Mouse (Mus musculus) left cerebral cortex, postnatal 36 days (tissue): ENCODE measurements around the gene Prkd1. TPM values are rescaled to one million over a fixed set of nuclear protein-coding genes. Genes with fewer than 3 reads are reported as not detected.
A peak's percentile ranks its signal among the peaks of the same experiment; 100 is the strongest.

Source experiments
- DNase-seq, 2 experiments: peaks; one replicate each; pipeline ENCODE4 v3.0.0; 2021 to 2022; ENCODE audit warnings: low spot score in 2 of 2, mixed read lengths in 1 of 2
- intact Hi-C: fragments of 180-260 bp; cut with DNase I; formaldehyde crosslinking; loops from one replicate; pipeline ENCODE4 v1.15.1; 2025
- total RNA-seq, 2 experiments: library from RNA; stranded (reverse); gene quantifications; 2 replicates each; pipeline ENCODE4 v1.2.3; 2021

Prkd1 gene
- total RNA-seq, 2 experiments from 2014 or later = 8.0 to 8.7 TPM

DNA sequence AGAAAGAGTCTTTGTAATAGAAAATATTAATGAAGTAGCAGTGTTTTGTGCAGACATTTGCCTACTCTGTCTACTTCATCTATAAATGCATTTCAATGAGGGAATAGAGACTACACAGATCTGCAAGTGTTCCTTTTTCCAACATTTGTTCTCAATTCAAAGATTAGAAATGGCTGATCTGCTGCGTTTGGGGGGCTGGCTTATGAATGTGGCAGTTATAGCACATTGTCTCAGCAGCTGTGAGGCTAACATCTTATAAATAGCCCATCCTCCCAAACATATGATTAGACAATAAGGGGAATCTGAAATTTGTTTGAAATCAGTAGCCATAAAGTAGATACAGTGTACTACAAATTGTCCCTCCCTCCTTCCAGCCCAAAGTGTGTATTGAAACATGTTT lies 83.7 kb downstream of the Prkd1 start:
- DNase-seq = no peak
- intact Hi-C loops = no loop called here

DNA sequence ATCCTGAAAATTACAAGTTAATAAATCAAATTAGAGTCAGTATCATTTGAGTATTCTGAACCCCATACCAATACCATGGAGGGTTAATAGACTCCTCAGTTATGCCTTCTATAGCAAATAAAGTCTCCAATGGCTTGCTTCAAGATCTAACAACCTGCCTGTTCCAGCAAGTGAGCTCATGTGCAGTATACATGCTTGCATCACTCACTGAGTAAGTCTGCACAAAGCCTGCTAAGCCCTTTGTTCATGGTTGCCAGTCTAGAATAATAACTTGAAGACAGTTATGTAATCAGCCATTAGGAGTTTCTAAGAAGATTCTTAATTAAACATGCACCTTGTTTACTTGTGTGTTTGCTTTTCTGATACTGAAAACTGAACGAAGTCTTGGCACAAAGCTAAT lies 88.4 kb downstream of the Prkd1 start:
- intact Hi-C loops = no loop called here
- no peak for DNase-seq

DNA sequence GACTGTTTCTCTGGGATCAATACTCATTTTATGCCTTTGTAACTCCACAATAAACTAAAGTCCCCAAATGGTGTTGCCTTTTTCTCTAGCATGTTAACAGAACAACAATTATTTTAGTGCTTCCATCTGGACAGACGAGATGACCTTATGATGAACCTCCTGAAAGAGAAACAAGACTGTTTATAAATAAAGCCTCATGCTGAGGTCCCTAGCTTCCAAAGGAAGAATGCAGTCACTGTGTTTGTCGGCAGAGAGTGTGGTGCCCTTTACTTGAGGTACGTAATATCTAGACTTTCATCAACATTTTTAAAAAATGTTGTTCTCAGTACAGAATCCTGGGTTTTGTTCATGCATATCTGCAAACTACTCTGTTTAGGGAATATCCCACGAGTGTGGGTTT lies 90.7 kb downstream of the Prkd1 start:
- intact Hi-C loops = no loop called here
- DNase-seq = no peak

DNA sequence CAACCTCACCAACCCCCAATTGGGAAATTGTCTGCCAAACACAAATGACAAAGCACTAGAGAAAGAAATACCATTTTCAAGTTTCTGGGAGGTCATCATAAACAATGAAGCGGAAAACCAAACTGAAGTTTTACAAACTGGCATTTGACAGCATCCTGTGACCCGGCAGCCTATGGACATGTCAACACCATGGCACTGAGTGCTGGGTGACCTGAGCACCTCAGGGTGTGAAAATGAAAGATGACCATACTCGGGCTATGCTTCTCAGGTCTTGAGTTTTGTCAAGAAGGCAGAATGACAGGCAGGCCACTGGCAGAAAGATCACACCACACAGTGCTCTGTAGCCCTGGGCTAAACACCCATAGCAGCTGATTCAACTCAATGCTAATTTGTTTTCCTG lies 94.7 kb downstream of the Prkd1 start:
- intact Hi-C loops = no loop called here
- no peak for DNase-seq

DNA sequence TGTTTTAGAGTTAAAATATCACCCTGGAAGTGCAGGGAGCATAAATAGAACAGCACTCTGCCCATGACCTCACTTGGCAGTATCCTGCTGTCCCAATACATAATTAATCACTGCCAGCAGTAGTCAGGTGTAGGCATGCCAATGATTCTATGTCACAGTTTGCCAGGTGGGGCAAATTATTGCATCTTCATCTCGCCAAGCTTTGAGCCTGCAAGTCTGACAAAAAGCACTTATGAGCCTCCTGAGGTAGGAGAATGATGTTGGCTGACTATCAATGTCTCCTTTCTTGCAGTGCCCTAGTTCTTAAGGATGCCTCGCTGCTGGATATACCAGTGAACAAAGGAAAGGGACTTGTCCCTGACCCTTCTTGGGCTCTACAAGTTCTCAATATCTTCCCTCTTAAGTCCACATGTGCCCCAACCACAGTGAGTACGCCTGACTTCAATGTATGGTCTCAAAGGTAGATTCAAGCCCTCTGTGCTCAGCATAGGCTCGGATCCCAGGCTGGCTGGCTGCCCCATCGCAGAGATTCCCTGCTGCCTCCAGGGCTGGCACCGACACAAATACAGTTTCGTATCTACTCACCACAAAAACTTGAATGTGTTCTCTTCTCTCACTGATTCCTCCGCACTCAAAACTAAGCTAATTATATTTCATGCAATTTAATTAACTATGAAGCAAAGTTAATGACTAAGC lies 98.9 kb downstream of the Prkd1 start:
- DNase-seq = peak; percentile 68
- intact Hi-C loops = no loop called here

DNA sequence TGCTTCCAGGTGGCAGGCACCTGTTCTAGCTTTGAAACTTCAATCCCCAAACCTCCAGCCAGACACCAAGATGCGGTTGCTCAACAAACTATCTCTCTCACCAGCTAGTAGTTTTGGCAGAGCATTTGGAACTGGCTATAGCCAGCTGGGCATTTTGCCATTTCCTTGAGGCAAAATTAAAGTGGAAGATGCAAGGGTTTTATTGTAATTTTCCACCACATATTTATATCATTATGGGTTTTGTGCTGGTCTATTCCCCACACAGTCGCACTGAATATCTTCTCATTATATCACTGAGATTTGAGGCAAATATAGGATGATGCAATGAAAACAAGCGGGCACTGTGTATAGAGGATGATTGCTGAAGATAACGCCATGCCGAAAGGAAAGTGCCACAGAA lies 102.5 kb downstream of the Prkd1 start:
- intact Hi-C loops = no loop called here
- DNase-seq = no peak

DNA sequence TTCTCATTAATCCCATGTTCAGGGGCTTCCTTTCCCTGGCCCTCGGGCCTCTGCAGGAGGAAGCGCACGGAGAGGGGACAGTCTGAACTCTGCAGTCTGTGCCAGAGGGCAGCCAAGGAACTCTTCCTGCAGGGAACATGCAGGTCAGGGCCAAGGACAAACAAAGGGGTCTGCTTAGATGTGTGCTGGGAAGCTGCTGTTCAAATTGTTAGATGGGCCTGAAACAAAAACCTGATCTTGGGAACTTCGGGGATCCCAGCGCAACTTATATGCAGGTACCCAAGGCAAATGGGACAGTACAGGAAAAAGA lies 103.3 kb downstream of the Prkd1 start:
- no peak for DNase-seq
- intact Hi-C loops = no loop called here

DNA sequence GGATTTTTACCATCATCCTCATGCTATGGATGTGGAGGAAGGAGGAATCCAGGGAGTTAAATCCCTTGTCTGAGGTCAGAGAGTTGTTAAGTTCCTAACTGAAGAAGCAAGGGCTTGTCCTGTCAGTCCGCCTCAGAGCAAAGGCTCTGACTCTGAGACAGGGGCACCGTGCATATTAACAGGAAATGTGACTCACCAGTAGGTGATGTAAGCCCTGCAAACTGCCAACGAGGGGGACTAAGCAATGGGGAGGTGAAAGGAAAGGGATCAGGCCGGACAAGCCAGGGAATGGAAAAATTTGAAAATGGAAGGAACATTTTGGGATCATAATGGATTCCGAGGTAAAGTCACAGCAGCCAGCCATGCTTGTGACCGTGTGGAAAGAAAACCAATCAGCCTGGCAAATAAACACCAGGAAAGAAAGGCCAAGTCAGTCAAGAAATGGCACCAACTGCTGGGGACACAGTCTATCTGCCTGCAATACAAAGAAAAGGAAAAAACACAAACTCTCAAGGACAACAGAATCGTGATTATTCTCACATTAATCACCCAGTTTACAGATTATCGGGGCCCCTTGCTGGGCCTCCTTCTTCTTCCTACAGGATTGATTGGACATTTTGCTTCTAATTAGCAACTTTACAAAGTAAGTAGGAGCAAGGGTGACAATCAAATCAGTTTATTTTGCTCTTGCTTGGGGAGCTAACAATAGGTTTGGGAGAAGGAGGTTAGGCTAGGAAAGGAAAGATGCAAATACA lies 103.9 kb downstream of the Prkd1 start:
- intact Hi-C loops = no loop called here
- DNase-seq = no peak

DNA sequence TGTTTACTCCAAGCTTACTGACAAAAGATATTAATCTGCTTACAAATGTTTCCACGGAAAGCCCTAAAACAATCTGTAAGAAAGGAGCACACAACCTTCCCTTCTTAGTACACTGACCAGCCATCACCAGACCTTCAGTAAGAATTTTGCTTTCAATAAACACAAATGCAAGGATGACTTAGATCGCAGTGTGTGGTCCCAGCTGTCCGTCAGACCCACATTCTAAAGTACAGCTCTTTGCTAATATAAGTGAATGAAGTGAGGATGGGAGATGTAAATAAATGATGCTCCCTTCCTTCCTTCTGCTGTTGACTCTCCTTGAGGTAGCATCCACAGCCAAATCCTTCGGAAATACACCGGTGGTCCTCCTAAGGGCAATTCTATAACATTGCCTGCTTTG lies 108.1 kb downstream of the Prkd1 start:
- intact Hi-C loops = no loop called here
- no peak for DNase-seq

DNA sequence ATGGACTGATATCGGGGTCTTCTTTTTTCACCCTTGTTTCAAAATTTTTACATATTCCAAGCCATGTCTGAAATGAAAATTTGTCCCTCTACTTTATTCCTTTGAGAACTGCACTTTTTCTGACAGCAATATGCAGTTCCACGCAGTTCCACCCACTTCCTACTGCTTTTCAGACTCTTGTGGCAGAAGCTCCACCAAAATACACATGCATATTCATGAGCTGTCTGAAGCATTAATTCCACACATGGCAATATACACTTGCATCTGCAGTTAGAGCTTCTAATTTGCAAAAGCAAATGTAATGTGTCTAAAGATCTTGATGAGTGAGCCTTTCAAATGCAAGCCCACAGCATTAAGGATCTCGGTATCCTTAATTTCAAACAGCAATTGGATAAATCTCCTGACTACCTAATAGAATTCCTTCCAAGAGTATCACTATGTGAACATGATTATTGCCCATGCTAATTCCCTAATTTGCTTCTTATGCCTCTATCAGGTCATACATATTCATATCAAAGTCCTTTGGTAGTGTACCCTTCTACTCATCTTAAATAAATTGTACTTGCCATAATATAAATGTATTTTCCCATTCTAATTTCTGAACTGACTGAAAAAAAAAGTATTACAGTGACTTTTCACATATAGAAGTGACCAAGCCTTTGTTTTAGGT lies 110.5 kb downstream of the Prkd1 start:
- DNase-seq = peak in 1 of 2 experiments; percentile 40
- intact Hi-C loops = no loop called here

DNA sequence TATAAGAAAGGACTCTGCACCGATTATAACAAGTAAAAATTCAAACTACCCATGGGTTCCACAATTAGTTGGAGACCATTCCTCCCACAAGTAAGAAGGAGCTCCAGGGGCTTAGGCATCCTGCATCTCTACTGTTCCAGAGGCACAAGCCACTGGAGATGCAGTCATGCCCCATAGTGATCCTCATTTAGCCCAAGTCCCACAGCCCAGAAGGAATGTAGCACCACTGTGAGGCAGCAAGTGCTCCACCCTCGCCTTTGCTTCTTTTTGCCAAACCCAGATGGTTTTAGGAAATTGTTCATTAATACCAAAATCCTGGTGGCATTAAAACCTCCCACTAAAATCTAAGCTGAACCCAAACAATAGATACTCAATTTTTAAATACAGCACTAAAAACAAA lies 111.1 kb downstream of the Prkd1 start:
- peak; percentile 39 to 41 for DNase-seq
- intact Hi-C loops = no loop called here

DNA sequence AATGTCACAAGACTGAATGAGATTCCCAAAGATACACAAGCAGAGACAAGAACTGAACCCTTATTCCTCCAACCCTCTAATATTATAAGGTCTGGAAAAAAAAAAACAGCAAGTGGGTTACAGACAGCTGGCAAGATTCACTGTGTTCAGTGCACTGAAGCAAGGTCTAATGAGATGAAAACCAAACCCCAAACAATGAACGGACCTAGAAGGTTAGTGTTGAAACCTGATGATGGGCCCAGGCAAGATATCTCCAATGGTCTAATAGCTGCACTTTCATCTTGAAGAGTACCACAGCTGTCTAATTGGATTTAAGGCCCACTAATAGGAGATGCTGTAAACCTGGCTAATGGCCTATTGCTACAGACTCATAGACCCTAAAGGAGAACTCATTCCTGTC lies 111.9 kb downstream of the Prkd1 start:
- intact Hi-C loops = no loop called here

DNA sequence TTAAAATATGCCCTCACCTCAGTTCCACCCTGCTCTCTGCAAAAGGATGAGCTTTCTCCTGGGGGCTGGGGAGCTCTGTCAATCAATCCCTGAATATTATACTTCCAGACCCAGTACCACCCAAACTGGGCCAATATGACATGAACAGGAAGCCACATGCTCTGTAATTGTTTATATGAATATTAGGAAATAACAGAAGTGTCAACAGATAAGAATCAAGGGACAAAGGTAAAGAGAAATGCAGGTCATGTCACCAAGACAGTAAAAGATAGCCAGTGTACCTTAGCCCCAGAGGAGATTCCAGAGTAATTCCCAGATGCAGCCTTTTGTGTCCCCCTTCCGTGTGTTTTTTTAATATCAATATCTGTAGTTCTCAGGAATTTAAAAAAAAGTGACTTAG lies 120.3 kb downstream of the Prkd1 start:
- DNase-seq = no peak
- intact Hi-C loops = no loop called here

More for the DNA sequence above, 111.9 kb downstream of the Prkd1 start:
- no peak for DNase-seq

DNA sequence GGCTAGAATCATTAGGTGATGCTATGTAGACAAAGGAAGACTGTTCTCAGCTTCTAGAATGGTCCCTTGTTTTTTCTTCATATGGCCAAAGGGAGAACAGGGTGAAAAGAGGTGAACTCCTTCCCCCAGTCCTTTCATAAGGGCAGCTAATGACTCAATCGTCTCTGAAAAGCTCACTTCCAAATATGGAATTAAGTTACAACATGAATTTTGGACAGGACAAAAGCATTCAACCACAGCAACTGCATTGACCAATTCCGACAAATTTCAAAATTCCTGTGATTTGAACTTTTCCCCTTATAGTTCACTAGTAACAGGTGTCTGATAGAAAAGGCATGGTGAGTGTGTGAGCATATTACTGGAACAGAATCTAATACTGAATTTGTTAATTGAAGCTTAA lies 124.8 kb downstream of the Prkd1 start:
- intact Hi-C loops = no loop called here
- no peak for DNase-seq

DNA sequence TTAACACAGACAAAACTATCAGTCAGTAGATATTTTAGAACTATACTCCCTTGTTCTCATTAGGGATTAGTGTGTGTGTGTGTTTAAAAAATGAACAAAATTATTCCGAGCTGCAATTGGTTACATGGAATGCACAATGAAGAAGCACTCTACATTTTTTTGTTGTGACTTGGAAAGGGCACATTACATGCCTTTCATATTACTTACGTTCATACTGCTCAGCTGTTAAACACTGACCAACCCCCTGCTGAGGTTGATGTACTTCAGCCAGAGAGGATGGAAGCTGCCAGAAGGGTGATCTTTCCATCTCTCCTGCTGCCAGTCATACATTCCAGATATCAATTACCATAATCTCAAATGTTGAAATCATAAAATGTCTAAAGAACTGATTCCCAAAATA lies 134.4 kb downstream of the Prkd1 start:
- DNase-seq = no peak
- intact Hi-C loops = no loop called here

DNA sequence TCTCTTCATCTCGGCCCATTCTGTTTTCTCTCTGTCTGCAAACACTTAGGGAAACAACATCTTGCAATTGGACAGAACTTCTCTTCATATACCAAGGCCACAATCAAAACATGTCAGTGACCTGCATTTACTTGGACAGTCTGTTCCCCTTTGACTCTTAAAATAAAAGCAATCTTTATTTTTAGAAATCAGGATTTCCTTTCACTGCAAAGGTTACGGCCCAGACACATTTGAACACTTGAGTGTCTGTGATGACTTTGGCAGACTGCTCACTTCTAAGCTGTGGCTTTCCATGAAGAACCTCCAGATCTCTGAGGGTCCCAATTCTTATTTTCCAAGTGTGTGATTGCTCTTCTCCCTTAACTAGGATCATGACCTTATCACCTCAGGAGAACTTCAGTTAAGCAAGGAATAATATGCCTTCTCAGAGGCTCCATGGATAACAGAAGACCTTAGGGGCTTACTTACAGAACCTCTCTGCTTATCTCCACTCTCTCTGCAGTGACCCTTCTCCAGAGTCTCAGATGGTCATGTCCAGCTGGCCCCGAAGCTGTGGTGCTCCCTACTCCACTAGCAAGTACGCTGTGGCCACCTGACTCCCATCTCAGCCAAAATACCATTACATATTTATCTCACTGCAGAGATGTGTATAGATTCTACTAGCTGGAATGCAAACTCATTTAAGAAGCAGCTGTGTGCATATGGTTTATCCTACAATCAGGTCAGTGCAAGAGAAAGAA lies 137.2 kb downstream of the Prkd1 start:
- intact Hi-C loops = no loop called here
- DNase-seq = no peak

DNA sequence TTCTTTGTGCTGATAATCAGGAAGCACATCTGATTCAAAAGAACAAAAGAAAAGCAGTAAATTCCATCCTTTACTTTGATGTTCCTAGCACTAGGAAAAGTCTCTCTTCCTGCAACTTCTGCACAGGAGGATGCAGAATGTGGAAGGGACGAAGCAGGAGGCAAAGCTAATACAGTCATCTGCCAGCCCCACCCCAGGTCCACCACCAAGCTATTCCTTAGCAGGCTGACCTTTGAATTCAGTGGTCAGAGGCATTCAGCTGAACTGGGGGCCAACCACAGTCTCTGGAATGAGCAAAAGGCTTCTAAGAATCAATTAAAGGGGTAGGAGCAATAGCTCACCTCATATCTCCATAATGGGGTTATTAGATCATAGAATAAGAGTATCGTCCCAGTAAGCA lies 140.1 kb downstream of the Prkd1 start:
- no peak for DNase-seq
- intact Hi-C loops = no loop called here

DNA sequence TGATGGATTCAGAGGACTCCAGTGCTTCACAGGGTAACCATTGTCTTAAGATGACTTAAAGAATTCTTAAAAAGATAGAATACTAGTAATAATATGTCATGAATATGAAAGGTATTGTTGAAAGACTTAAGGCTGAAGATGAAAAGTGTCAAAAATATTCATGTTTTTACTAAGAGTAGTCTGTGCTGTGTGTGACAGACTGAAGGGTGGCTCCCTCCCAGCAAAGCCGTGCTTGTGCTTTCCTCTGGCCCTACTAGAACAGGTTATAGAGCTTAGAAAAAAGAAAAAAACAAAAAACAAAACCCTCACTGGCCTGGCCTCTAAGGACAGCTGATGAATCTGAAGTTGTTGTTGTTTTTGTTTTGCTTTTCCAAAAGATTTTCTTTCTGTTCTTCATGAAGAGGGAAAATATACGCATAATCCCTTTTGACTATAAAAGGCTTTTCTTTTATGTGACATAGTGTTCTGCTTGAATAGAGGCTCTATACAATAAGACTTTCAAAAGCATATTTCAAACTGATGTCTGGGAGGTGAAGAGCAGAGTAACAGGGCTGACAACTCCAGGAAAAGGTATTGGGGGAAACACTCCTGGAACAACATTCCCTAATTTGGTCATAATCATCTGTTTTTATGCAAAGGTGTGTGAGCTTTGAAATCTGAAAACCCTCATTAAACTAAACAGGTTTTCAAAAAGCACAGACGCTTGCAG lies 148.9 kb downstream of the Prkd1 start:
- no peak for DNase-seq
- intact Hi-C loops = no loop called here

DNA sequence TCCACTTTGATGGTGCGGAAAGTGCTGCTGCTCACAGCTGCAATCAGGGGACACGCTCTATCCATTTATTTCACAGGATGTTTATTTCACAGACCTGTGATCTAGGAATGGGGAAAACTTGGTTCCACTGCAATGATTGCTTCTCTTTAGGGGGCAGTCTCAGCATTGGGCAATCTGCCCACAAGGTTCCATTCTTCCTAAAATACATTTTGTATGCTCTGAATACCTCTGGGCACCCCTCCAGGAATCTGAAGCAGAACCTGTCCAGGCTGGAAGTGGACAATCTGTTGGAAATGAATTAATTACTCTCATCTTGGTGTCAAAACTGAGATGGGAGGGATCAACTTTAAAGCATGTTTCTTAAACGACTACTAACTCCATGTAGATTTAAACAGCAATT lies 152.9 kb downstream of the Prkd1 start:
- intact Hi-C loops = no loop called here
- no peak for DNase-seq

DNA sequence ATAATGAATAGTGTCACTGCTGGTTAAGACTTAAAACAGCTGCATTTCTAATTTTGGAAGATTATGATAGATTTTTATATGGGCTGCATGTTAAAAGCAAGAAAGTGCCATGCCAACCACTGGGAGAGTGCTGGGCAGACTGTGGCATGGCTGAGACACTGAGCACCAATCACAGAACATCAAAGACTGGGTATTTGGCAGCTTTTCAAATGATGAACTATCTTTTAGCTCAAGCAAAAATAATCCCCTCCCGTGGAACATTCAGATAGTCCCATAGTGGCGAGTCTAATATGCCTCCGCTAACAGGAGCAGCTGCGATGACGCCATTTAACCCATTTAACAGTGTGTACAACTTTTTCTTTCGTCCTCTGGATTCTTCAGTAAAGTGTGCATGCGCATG lies 169.1 kb downstream of the Prkd1 start:
- DNase-seq = no peak
- intact Hi-C loops = no loop called here
